In genomic region chr8:10853901-10854300, GRCm38 (mm10) we compare ENCODE assay signal across 16 mouse cellular contexts.
A peak's percentile ranks its signal among the peaks of the same experiment; 100 is the strongest.
DNase-seq lines count a peak whose midpoint lies in the region; ATAC-seq and TF ChIP-seq lines count a peak whose summit lies in the region.
"Had no signal": no experiment of that assay in that cellular context is flagged by ENCODE, and none has a peak within 500 bp of the region (broad histone marks: within the 10 kb centered on the region; RNA-seq: fewer than 3 reads in every experiment).

No protein-coding gene starts in this region.

- H3K9ac ChIP-seq in heart, embryonic 11.5 days (ENCODE audit: low read depth, low read length), result no peak overlapping the region
- no peak overlapping the region for H3K9ac ChIP-seq in liver, embryonic 13.5 days
- no peak overlapping the region for H3K9ac ChIP-seq in liver, embryonic 11.5 days (ENCODE audit: low read depth, low read length)
- H3K9ac ChIP-seq in intestine, embryonic 16.5 days (ENCODE audit: low read depth, low read length), result peak overlapping the region; percentile 4; the same call in 1 of the 2 replicates
- H3K9ac ChIP-seq: forebrain, embryonic 15.5 days; heart, embryonic 12.5 days; hindbrain, embryonic 15.5 days had no signal

- peak overlapping the region; percentile 64 for H3K27ac ChIP-seq in heart, embryonic 10.5 days
- H3K27ac ChIP-seq in heart, embryonic 11.5 days (ENCODE audit: low read depth, low read length), result no peak overlapping the region
- H3K27ac ChIP-seq in liver, embryonic 13.5 days, result peak overlapping the region; percentile 19; the same call in 1 of the 2 replicates
- H3K27ac ChIP-seq in liver, embryonic 11.5 days (ENCODE audit: low read depth, low read length), result no peak overlapping the region
- peak overlapping the region; percentile 71 for H3K27ac ChIP-seq in intestine, embryonic 16.5 days (ENCODE audit: low read length)
- H3K27ac ChIP-seq in small intestine, adult 2 months (ENCODE audit: insufficient read depth, low read depth, low read length), result peak overlapping the region; percentile 100
- H3K27ac ChIP-seq: embryonic facial prominence, embryonic 10.5 days; forebrain, embryonic 15.5 days; hindbrain, embryonic 15.5 days had no signal

- TF ChIP-seq POLR2A in small intestine, adult 2 months (IDR thresholded peaks at IDR 0.05; ENCODE audit: low read depth, low read length), result no peak

- H3K4me3 ChIP-seq in heart, embryonic 10.5 days, result no peak overlapping the region
- H3K4me3 ChIP-seq in heart, embryonic 11.5 days (ENCODE audit: low read depth, low read length), result no peak overlapping the region
- no peak overlapping the region for H3K4me3 ChIP-seq in liver, embryonic 13.5 days (replicated peaks)
- H3K4me3 ChIP-seq in liver, embryonic 11.5 days (ENCODE audit: low read depth, low read length), result no peak overlapping the region
- H3K4me3 ChIP-seq in intestine, embryonic 16.5 days (ENCODE audit: low read length), result no peak overlapping the region
- peak overlapping the region; percentile 32 for H3K4me3 ChIP-seq in small intestine, adult 2 months (ENCODE audit: low read depth, low read length)
- H3K4me3 ChIP-seq: embryonic facial prominence, embryonic 10.5 days; forebrain, embryonic 15.5 days; heart, embryonic 12.5 days; hindbrain, embryonic 15.5 days had no signal

- no peaks in the 10 kb centered on the region for H3K27me3 ChIP-seq in heart, embryonic 10.5 days (ENCODE audit: insufficient read depth, poor library complexity, severe bottlenecking)
- no peaks in the 10 kb centered on the region for H3K27me3 ChIP-seq in heart, embryonic 11.5 days (ENCODE audit: control insufficient read depth, insufficient read depth, low read length)
- H3K27me3 ChIP-seq in liver, embryonic 13.5 days, result no peaks in the 10 kb centered on the region
- H3K27me3 ChIP-seq in liver, embryonic 11.5 days (replicated peaks; ENCODE audit: control insufficient read depth, insufficient read depth, low read length), result no peaks in the 10 kb centered on the region; the same call in 1 of the 2 replicates
- no peaks in the 10 kb centered on the region for H3K27me3 ChIP-seq in intestine, embryonic 16.5 days (replicated peaks; ENCODE audit: control insufficient read depth, insufficient read depth, low read length)
- H3K27me3 ChIP-seq in small intestine, adult 2 months (ENCODE audit: control insufficient read depth, insufficient read depth, low read length), result no peaks in the 10 kb centered on the region
- H3K27me3 ChIP-seq: forebrain, embryonic 15.5 days; heart, embryonic 12.5 days; hindbrain, embryonic 15.5 days had no signal

- no peaks in the 10 kb centered on the region for H3K9me3 ChIP-seq in heart, embryonic 10.5 days
- H3K9me3 ChIP-seq in heart, embryonic 11.5 days (replicated peaks; ENCODE audit: control insufficient read depth, low read length), result no peaks in the 10 kb centered on the region
- no peaks in the 10 kb centered on the region for H3K9me3 ChIP-seq in liver, embryonic 13.5 days (replicated peaks)
- no peaks in the 10 kb centered on the region for H3K9me3 ChIP-seq in liver, embryonic 11.5 days (ENCODE audit: control insufficient read depth, low read length)
- no peaks in the 10 kb centered on the region for H3K9me3 ChIP-seq in intestine, embryonic 16.5 days (ENCODE audit: control insufficient read depth, low read length)
- H3K9me3 ChIP-seq: embryonic facial prominence, embryonic 10.5 days; forebrain, embryonic 15.5 days; heart, embryonic 12.5 days; hindbrain, embryonic 15.5 days had no signal

- H3K4me1 ChIP-seq in heart, embryonic 10.5 days, result peaks cover 35% of the 10 kb centered on the region
- peaks cover 13% of the 10 kb centered on the region; the same call in 1 of the 2 replicates for H3K4me1 ChIP-seq in heart, embryonic 11.5 days (ENCODE audit: control insufficient read depth, insufficient read depth, low read length)
- H3K4me1 ChIP-seq in liver, embryonic 13.5 days (replicated peaks), result peaks cover 10% of the 10 kb centered on the region
- H3K4me1 ChIP-seq in liver, embryonic 11.5 days (replicated peaks; ENCODE audit: control insufficient read depth, insufficient read depth, low read length), result 0 out of 2 replicates have a peak, but pooled peaks cover 3% of the 10 kb centered on the region
- peaks cover 24% of the 10 kb centered on the region for H3K4me1 ChIP-seq in intestine, embryonic 16.5 days (ENCODE audit: control insufficient read depth, insufficient read depth, low read length)
- peaks cover 56% of the 10 kb centered on the region for H3K4me1 ChIP-seq in small intestine, adult 2 months (ENCODE audit: control insufficient read depth, insufficient read depth, insufficient read length, low read length)
- H3K4me1 ChIP-seq: forebrain, embryonic 15.5 days had no signal

- no peak overlapping the region for H3K4me2 ChIP-seq in heart, embryonic 11.5 days
- H3K4me2 ChIP-seq in liver, embryonic 13.5 days, result no peak overlapping the region
- H3K4me2 ChIP-seq in liver, embryonic 11.5 days, result no peak overlapping the region
- H3K4me2 ChIP-seq in intestine, embryonic 16.5 days (ENCODE audit: low read depth, low read length), result peak overlapping the region; percentile 0; the same call in 1 of the 2 replicates
- H3K4me2 ChIP-seq: forebrain, embryonic 15.5 days; heart, embryonic 12.5 days; hindbrain, embryonic 15.5 days had no signal

- DNase-seq in heart, embryonic 10.5 days (ENCODE audit: low spot score), result no peak
- no peak for DNase-seq in liver, embryonic 13.5 days
- DNase-seq in liver, embryonic 11.5 days (ENCODE audit: low spot score), result no peak
- no peak for DNase-seq in left cerebral cortex, postnatal 36 days (ENCODE audit: low spot score in 2 of 2)
- DNase-seq in left cerebral cortex, adult 8-10 months (ENCODE audit: low spot score in 2 of 2), result no peak
- DNase-seq: cerebellum, adult 2 months; cerebellum, postnatal 10 days; gastrocnemius, postnatal 10 days; heart, adult 18-20 months had no signal

- TF ChIP-seq CTCF in small intestine, adult 2 months (IDR thresholded peaks at IDR 0.05; ENCODE audit: extremely low read depth, insufficient read length, insufficient replicate concordance, low read depth, low read length), result no peak

- intact Hi-C loops in left cerebral cortex, postnatal 36 days (cut with DNase I), result no loop called here

- ATAC-seq in heart, embryonic 11.5 days (replicated peaks; ENCODE audit: insufficient number of reproducible peaks, low FRiP score, low TSS enrichment), result no peak
- no peak for ATAC-seq in liver, embryonic 13.5 days (ENCODE audit: low read depth)
- ATAC-seq in liver, embryonic 11.5 days (replicated peaks; ENCODE audit: low FRiP score), result no peak
- ATAC-seq in intestine, embryonic 16.5 days, result no peak
- ATAC-seq: forebrain, embryonic 15.5 days had no signal

- no peaks in the 10 kb centered on the region for H3K36me3 ChIP-seq in heart, embryonic 10.5 days
- H3K36me3 ChIP-seq in heart, embryonic 11.5 days (ENCODE audit: control insufficient read depth, insufficient read depth, low read length), result no peaks in the 10 kb centered on the region
- no peaks in the 10 kb centered on the region for H3K36me3 ChIP-seq in liver, embryonic 13.5 days
- H3K36me3 ChIP-seq in liver, embryonic 11.5 days (ENCODE audit: control insufficient read depth, insufficient read depth, low read length), result no peaks in the 10 kb centered on the region
- H3K36me3 ChIP-seq in intestine, embryonic 16.5 days (ENCODE audit: control insufficient read depth, insufficient read depth, low read length), result no peaks in the 10 kb centered on the region
- H3K36me3 ChIP-seq in small intestine, adult 2 months (ENCODE audit: control insufficient read depth, insufficient read depth, low read length), result no peaks in the 10 kb centered on the region
- H3K36me3 ChIP-seq: embryonic facial prominence, embryonic 10.5 days; forebrain, embryonic 15.5 days; heart, embryonic 12.5 days; hindbrain, embryonic 15.5 days had no signal

- 63% methylated on average over 5 of the region's 5 CpGs for WGBS in heart, embryonic 10.5 days
- WGBS in heart, embryonic 11.5 days (ENCODE audit: insufficient replicate concordance), result 64% methylated on average over 5 of the region's 5 CpGs
- WGBS in liver, embryonic 13.5 days (ENCODE audit: insufficient replicate concordance), result 49% methylated on average over 5 of the region's 5 CpGs
- 63% methylated on average over 5 of the region's 5 CpGs for WGBS in liver, embryonic 11.5 days
- 44% methylated on average over 5 of the region's 5 CpGs for WGBS in intestine, embryonic 16.5 days
- WGBS in small intestine, adult 2 months, result 23% methylated on average over 5 of the region's 5 CpGs

Comparison
In these comparisons a context has a peak if more than half of its experiments do, and no peak if none do; other contexts are left out.
1. H3K27ac ChIP-seq: peak in heart, embryonic 10.5 days (single experiment), liver, embryonic 13.5 days (single experiment), intestine, embryonic 16.5 days (single experiment) and small intestine, adult 2 months (single experiment); none in heart, embryonic 11.5 days (single experiment) and liver, embryonic 11.5 days (single experiment).